Mouse (Mus musculus) adrenal gland (tissue): ENCODE measurements around the gene Hlcs.

Experiments used
- intact Hi-C: fragments of 180-260 bp; cut with DNase I; formaldehyde crosslinking; loops from one replicate; pipeline ENCODE4 v1.15.1; 2025

The Hlcs gene

DNA sequence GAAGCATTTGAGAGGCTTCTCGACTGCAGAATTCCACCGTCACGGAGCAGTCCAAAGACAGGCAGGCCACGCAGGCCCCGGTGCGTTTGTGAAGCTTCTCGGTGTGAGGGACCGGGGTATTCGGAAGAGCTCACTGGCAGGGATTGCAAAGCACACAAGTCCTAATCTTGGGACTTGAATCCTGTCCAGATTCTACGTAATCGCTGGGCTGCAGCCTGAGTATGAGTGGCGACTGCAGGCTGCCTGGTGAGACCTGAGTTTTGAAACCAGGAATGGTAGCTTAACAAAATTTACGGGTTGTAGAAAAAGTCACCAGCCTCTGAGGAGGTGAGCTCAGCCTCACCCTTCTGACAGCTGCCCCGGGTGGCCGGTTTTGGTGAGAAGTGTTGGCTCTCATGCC is 64.7 kb downstream of the Hlcs start:
- intact Hi-C loops = no loop called here

DNA sequence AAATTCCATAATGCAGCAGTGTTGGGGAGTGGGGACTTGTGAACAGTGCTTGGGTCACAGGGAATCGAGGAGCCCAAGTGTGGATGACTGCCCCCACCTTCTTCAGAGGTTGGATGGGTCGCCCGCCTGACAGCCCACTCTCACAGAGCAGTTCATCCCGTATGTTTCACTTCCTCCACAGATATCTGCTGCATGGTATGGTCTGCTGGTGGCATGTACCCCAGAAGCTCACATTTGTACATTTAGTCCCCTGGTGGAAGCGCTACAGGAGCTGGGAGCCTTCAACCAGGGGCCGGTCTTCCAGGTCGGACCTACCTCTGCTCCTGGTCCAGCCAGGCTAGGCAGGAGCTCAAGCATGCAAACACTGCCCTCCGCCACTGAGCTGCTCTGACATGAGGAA is 66.4 kb downstream of the Hlcs start:
- intact Hi-C loops = no loop called here

GRCm38 (mm10) chr16:94246058-94246784 is 67.2 kb downstream of the Hlcs start:
- intact Hi-C loops = no loop called here

GRCm38 (mm10) chr16:94241126-94241525 is 72.2 kb downstream of the Hlcs start:
- intact Hi-C loops = no loop called here

DNA sequence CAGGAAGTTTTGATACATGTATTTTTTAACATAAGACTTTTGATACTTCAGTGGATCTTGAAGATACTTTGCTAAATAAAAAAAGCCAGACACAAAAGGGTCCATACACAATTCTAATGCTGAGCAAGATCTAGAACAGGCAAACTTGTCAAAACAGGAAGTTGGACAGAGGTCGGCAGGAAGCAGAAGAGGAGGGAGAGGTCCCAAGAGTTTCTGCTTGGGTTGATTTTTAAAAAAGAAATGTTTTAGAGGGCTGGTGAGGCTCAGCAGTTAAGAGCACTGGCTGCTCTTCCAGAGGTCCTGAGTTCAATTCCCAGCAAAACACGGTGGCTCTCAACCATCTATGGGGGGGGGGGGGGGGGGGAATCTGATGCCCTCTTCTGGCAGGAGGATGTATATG is 73.2 kb downstream of the Hlcs start:
- intact Hi-C loops = no loop called here

DNA sequence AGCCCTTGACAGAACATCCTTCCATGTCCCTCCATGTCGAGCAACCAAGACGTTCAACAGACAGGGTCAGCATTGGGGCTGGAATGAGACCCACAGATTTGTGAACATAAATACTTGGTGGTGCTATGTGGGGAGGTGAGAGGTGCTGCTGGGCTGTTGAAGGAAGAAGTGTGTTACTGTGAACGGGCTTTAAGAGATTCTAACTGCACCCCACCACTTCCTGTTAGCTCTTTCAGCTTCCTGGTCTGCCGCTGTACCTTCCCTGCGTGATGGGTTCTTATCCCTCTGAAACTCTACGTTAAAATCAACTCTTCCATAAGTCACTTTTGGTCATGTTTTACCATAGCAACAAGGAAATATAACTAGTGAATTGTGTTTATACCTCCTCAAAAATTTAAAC is 73.8 kb downstream of the Hlcs start:
- intact Hi-C loops = no loop called here

DNA sequence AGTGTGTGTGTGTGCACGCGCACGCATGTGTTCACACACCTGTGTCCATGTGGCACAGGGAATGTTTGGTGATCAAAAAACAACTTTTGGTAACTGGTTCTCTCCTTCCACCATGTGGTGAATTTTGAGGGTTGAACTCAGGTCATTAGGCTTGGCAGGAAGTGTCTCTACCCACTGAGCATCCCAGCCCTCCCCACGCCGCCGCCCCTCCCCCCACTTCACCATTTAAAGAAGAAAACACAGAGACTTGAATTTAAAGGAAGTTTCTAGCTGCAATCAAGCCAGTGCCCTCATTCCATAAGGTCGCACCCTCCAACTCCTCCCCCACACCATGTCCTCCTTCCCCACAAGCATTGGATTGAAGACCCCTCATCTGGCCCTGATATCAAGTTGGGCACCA is 74.2 kb downstream of the Hlcs start:
- intact Hi-C loops = no loop called here

- intact Hi-C loops = no loop called here
Observed at GRCm38 (mm10) chr16:94237130-94237484, 76.3 kb downstream of the Hlcs start.

DNA sequence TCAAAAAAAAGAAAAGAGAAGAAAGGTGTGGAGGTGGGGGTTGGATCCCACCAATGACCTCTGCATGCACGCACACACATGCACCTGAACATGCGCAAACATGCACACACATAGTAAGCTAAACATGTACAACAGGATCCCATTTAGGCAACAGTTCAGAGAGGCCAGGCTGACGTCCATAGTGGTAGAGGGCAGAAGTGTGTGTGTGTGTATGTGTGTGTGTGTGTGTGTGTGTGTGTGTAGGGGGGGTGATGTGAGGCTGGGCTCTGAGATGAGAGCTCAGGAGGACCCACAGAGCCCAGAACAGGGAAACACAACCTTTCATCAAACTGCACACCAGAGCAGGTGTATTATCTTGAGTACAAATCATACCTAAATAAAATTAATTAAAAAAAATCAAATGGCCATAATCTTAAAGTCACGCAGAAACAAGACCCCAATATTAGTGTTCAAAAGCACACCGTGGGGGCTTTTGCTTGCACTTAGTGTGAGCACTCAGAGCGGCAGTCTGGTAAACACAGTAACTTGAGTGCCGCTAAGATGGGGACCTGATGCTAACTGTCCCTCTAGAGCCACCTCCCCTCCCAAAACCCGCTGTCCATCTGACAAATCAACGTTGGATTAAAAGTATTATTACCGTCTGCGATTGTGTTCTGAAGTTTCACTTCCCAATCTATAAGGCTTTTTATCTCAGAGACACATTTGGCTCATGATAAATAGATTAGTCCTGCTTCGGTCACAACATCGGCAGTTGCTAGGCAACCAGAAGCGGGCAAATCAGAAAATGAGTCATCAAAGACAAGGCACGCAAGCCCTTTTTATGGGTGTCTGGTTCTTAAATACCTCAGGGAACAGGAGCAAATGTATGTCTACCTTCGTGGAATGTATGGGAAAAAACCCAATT is 76.9 kb downstream of the Hlcs start:
- intact Hi-C loops = no loop called here

GRCm38 (mm10) chr16:94235718-94236117 is 77.7 kb downstream of the Hlcs start:
- intact Hi-C loops = no loop called here

DNA sequence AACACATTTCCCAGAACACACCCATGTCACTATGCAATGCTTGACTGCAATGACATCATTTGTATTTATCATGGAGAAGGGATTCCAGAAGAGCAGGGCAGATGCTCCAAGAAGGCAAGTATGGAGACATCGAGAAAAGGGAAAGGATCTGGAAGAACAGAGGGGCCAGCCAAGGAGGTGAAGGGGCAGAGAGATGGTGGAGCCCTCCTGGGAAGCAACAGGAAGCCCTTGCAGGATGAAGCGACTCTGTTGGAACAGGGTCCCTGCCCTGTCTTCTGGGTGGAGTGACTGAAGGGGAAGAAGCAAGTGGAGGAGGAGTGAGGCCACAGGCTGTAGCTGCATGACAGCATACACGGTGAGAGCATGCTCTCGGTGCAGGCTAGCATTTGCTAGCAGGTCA is 79.2 kb downstream of the Hlcs start:
- intact Hi-C loops = no loop called here

DNA sequence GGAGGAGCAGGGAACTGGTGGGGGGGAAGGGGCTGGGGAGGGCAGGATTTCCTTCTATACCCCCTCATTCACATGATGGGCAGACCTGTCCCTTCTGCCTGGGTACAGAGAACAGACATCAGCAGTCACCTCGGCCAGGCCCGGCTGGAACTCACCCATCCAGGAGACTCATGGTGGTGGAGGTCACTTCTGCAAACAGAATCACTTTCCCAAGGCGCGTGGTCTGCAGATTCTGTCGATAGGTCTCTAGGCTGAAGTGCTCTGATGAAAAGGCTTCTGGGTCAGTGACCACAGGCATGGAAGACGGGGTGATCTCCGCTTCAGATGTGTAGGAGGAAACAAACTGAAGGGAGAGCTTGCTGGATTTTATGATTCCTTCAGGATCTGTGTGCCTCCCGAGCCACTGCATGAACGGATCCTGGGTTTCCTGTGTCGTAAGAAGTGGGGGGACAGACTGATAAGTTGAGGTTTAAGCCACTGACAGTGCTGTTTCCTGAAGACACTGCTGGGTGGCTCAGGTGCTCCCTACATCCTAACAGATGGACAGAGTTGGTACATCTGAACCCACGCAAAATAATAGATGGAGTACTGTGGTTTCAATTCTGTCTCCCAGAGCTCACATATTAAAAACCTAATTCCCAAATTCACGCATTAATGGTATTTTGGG is 82.3 kb downstream of the Hlcs start:
- intact Hi-C loops = no loop called here

DNA sequence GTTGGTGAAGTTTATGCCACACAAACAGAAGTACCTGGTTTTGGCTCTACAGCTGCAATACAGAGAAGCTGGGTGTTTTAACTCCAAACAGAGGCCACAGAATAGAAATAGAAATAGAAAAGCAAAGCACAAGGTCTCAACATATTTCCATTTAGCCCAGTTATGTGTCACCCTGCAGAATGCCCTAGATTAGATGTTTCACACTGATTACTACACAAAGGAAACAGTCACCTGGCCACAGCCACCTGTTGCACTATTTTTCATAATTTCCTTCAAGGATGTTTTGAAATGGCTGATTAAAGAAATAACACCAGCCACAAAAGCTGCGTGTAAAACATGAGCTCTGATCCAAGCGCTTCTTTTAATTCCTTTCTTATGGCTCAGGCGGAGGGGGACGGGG is 82.9 kb downstream of the Hlcs start:
- intact Hi-C loops = no loop called here

DNA sequence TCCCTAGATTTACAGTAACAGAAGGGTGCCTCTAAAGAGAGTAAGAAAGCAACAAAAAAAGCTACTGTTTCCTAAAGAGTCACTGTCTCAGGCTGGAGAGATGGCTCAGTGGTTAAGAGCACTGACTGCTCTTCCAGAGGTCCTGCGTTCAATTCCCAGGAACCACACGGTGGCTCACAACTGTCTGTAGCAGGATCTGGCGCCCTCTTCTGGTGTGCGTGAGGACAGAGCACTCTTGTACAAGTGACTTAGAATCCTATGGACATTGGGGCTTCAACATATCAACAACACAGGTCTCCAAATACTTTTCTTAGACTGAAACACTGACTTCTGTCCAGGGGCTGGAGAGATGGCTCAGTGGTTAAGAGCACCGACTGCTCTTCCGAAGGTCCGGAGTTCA is 83.5 kb downstream of the Hlcs start:
- intact Hi-C loops = no loop called here

GRCm38 (mm10) chr16:94228858-94229555 is 84.4 kb downstream of the Hlcs start:
- intact Hi-C loops = no loop called here

GRCm38 (mm10) chr16:94227328-94228018 is 85.9 kb downstream of the Hlcs start:
- intact Hi-C loops = no loop called here

- intact Hi-C loops = no loop called here
Observed at GRCm38 (mm10) chr16:94223363-94223720, 90.0 kb downstream of the Hlcs start.

DNA sequence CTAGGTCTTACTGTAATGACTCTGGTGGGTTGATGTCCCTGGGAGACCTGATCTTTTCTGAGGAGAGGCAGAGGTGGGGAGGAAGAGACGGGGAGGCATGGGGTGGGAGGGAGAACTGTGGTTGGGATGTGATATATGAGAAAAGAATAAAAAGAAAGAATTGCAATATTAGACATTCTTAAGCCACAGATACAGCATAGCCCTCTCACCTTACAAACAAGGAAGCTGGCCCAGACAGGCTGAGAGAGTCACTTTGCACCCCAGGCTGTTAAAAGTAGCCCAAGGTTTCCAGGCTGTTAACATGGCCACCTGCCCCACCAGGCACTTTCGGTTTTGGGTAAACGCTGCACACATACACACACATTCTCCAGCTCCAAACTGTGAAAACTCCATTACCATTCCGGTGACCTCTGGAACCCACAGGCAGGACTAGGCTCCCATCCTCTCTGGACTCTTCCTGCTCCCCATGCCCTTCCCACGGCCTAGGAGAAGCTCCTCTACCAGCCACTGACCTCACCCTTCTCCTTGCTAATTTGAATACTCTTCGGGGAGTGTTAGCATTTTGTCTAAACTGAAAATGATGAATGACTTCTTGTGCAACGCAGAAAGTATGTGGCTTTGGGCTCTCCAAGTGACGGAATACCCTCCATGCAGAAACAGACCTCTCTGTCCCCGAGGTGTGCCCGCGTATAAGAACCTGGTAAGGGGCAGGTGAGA is 90.6 kb downstream of the Hlcs start:
- intact Hi-C loops = no loop called here

DNA sequence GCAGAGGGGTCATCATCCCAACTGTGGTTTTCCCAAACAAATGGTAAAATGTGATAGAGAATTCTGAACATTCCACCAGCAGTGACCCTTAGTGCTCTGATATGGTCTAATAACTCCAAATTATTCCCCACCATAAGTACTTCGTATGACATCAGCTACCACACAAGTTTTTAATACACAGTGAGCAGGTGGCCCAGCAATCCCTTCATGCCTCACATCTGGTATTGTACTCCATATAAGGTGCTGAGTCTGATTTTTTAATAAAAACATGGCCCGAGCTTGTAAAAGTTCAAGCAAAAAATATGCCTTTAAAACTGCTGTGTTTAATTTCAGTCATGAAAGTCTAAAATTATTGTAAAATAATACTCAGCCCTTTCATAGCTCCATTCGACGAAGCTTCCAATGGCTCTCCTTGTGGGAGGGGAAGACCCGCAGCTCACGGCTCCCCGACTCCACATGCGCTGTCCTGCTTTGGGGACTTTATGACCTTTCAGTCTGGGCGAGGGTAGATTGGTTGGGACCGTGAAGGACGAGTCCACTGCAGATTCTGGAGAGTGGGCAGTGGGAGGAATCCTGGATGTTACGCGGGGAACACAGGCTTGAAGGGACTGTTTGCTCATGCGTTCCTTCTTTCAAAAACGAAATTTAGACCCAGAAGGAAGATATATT is 102.5 kb downstream of the Hlcs start:
- intact Hi-C loops = no loop called here

DNA sequence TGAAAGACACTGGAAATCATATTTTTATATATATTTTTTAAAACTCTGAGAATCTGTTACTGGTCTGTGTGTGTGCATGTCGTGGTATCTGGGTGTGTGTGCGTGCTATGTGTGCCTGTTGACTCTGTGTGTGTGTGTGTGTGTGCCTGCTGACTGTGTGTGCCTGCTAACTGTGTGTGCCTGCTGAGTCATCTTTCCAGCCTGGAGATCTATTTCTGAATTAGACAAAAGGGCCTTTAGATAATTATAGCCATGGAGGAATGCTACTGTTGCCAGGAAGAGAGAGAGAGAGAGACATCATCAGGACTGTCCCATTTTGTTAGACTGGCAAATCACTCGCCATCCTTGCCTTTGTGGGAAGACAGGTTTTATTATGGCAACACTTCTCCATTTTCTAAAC is 103.7 kb downstream of the Hlcs start:
- intact Hi-C loops = no loop called here
